Comparison of ENCODE assay signal across 23 mouse cellular contexts in the genomic region with DNA sequence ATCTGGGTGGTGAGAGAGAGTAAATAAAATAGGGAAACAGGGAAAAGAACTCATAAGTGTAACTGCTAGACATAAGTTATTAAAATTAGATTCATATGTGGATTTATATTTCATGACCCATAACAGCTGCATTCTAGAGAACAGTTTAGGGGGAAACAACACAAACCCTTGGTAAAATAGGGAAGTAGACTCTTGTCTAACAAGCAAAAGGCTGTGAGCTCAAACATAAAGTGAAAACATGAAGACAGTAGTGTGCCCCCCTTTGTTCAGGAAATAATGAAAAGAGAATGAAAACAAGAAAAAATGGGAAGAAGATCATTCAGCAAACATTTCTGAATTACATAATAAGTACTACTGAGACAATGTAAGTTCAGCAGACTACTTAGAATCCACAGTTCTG. TPM values are rescaled to one million over a fixed set of nuclear protein-coding genes. Genes with fewer than 3 reads are reported as not detected.
"Had no signal": no experiment of that assay in that cellular context is flagged by ENCODE, and none has a peak within 500 bp of the region (broad histone marks: within the 10 kb centered on the region; RNA-seq: fewer than 3 reads in every experiment).

No protein-coding gene starts in this region.

- H3K9me3 ChIP-seq: midbrain, embryonic 10.5 days; midbrain, embryonic 12.5 days; neural tube, embryonic 13.5 days; neural tube, embryonic 15.5 days had no signal

- DNase-seq: lung, adult 18-20 months; lung, embryonic 14.5 days; lung, postnatal 14 days; lung, postnatal 36 days; midbrain, embryonic 14.5 days; retina, postnatal 1 day; right cerebral cortex, adult 18-20 months; right cerebral cortex, postnatal 25 days; right cerebral cortex, postnatal 4 days; spleen, adult 18-20 months; thymus, adult 18-20 months; thymus, postnatal 14 days; thymus, postnatal 36 days had no signal

- H3K4me3 ChIP-seq: midbrain, embryonic 10.5 days; midbrain, embryonic 12.5 days; myocyte; neural tube, embryonic 13.5 days; neural tube, embryonic 15.5 days had no signal

- H3K27me3 ChIP-seq: midbrain, embryonic 12.5 days; neural tube, embryonic 13.5 days; neural tube, embryonic 15.5 days had no signal

- H3K36me3 ChIP-seq: midbrain, embryonic 10.5 days; midbrain, embryonic 12.5 days; neural tube, embryonic 13.5 days; neural tube, embryonic 15.5 days had no signal

- ATAC-seq: midbrain, embryonic 16.5 days had no signal

- H3K4me1 ChIP-seq: midbrain, embryonic 10.5 days; midbrain, embryonic 12.5 days; neural tube, embryonic 13.5 days; neural tube, embryonic 15.5 days had no signal

- H3K27ac ChIP-seq: macrophage; midbrain, embryonic 10.5 days; midbrain, embryonic 12.5 days; neural tube, embryonic 13.5 days; neural tube, embryonic 15.5 days had no signal

RNA-seq across cellular contexts. Expression of a gene that starts 8.4 kb away (rescaled TPM):
- total RNA-seq: megakaryocyte-erythroid progenitor cell, adult 5-6 weeks had no signal
- polyA plus RNA-seq: midbrain, embryonic 14.5 days; neural tube, embryonic 11.5 days had no signal

RNA-seq across cellular contexts. Expression of a gene that starts 42.4 kb away (rescaled TPM):
- total RNA-seq: megakaryocyte, adult 5-6 weeks; megakaryocyte-erythroid progenitor cell, adult 5-6 weeks had no signal
- polyA plus RNA-seq: macrophage, myocyte had no signal
